Mouse (Mus musculus) heart, postnatal 0 days (tissue): ENCODE data around the gene St6galnac3.

Source experiments
- CTCF ChIP-seq: IDR thresholded peaks from 2 replicates; pipeline ENCODE4 v1.5.1; 2016; ENCODE audit warnings: antibody characterized with exemption, control low read depth, low read depth
- EP300 ChIP-seq: IDR thresholded peaks from 2 replicates; pipeline ENCODE4 v1.6.1; 2016; ENCODE audit warnings: antibody characterized with exemption, low read depth

DNA sequence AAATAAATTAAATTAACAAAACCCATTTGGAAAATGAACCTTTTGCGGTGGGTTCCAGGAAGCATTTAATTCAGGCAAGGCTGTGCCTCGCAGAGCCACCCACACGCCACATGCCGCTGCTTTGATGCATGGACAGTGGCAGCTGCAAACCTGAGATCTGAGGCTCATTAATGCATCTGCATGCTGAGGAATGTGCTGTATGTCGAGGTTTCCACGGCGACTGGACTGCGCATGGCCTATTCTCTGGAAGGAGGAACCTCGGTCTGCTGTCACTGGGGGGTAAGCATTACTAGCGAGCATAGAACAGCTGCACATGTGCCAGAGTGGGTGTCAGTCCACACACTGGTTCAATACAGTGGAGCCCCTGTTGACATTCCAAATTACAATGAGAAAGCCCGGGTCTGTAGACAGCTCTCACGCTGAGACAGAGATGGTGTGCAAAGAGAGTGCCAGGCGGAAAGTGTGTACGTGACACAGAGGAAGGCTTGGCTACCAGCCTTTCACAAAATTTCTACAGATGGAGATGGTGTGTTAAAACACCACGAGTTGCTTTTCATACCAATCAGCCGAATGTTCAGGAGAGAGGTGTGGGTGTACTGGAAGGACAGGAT, 447.5 kb downstream of the St6galnac3 start:
- no peak for TF ChIP-seq CTCF
- TF ChIP-seq EP300: no peak
